Mouse (Mus musculus) embryonic facial prominence, embryonic 13.5 days (tissue): ENCODE measurements at regions not wholly inside any gene's neighbourhood (a gene's known extent, or its start where the extent isn't known, plus 50 kb on each side); places are given as distances from the start of the nearest gene placed in this dataset.

Source experiments
- ATAC-seq: fragments of 200-750 bp; cut with Nextera tagmentation; 2 replicates; pipeline ENCODE4 v1.8.0; 2017; ENCODE audit warnings: low read depth; ENCODE audit not compliant: insufficient number of reproducible peaks, insufficient read depth, low FRiP score, low TSS enrichment
- H3K27ac ChIP-seq: fragments of 300-500 bp; sonication (generic); 2 replicates; pipeline ENCODE4 v1.5.1; 2015; ENCODE audit warnings: moderate library complexity, mild to moderate bottlenecking, inconsistent platforms
- H3K27me3 ChIP-seq: fragments of 300-500 bp; sonication (generic); 2 replicates; pipeline ENCODE4 v1.6.1; 2015; ENCODE audit warnings: mild to moderate bottlenecking, inconsistent platforms
- H3K36me3 ChIP-seq: fragments of 300-500 bp; sonication (generic); 2 replicates; pipeline ENCODE4 v1.6.1; 2015; ENCODE audit warnings: mild to moderate bottlenecking, inconsistent platforms
- H3K4me1 ChIP-seq: fragments of 300-500 bp; sonication (generic); 2 replicates; pipeline ENCODE4 v1.6.1; 2015; ENCODE audit warnings: inconsistent platforms
- H3K4me2 ChIP-seq: fragments of 300-500 bp; sonication (generic); 2 replicates; pipeline ENCODE4 v1.6.1; 2015; ENCODE audit warnings: moderate library complexity, mild to moderate bottlenecking, inconsistent platforms
- H3K4me3 ChIP-seq: fragments of 300-500 bp; sonication (generic); 2 replicates; pipeline ENCODE4 v1.5.1; 2015; ENCODE audit warnings: mild to moderate bottlenecking, inconsistent platforms
- H3K9ac ChIP-seq: fragments of 300-500 bp; sonication (generic); 2 replicates; pipeline ENCODE4 v1.6.1; 2015; ENCODE audit warnings: mild to moderate bottlenecking, inconsistent platforms
- H3K9me3 ChIP-seq: fragments of 300-500 bp; sonication (generic); 2 replicates; pipeline ENCODE4 v1.6.1; 2016; ENCODE audit warnings: inconsistent platforms
- WGBS: fragments of 180-500 bp; shearing (Covaris S2); methylation state at CpG from one replicate; pipeline ENCODE4 v1.1.7; 2015; ENCODE audit warnings: mixed read lengths; 5-methylcytosine and 5-hydroxymethylcytosine counted together

GRCm38 (mm10) chr8:49312816-49313215 lies 469.1 kb upstream of the Tenm3 start:
- no peak overlapping the region for H3K27ac ChIP-seq

GRCm38 (mm10) chr8:49282401-49282800 lies 438.6 kb upstream of the Tenm3 start:
- Histone ChIP-seq H3K36me3 (no peaks in the 10 kb centered on the region), H3K9ac (no peak overlapping the region), H3K4me3 (no peak overlapping the region), H3K27ac (no peak overlapping the region), H3K27me3 (no peaks in the 10 kb centered on the region), H3K4me2 (no peak overlapping the region), H3K9me3 (no peaks in the 10 kb centered on the region), H3K4me1 (no peaks in the 10 kb centered on the region)
- ATAC-seq: no peak
- 36% methylated on average over 4 of the region's 4 CpGs for WGBS

More at GRCm38 (mm10) chr8:49312816-49313215, 469.1 kb upstream of the Tenm3 start:
- H3K4me1 ChIP-seq: no peaks in the 10 kb centered on the region
- no peaks in the 10 kb centered on the region for H3K36me3 ChIP-seq
- no peak overlapping the region for H3K4me2 ChIP-seq
- H3K9ac ChIP-seq: no peak overlapping the region
- no peaks in the 10 kb centered on the region for H3K27me3 ChIP-seq
- no peaks in the 10 kb centered on the region for H3K9me3 ChIP-seq
- ATAC-seq: no peak
- H3K4me3 ChIP-seq: no peak overlapping the region
- WGBS: 54% methylated on average over 5 of the region's 5 CpGs

GRCm38 (mm10) chr8:49281254-49281653 lies 437.5 kb upstream of the Tenm3 start:
- no peaks in the 10 kb centered on the region for H3K27me3 ChIP-seq
- H3K4me3 ChIP-seq: no peak overlapping the region
- no peaks in the 10 kb centered on the region for H3K9me3 ChIP-seq
- no peak overlapping the region for H3K9ac ChIP-seq
- WGBS: 62% methylated on average over 5 of the region's 5 CpGs
- no peaks in the 10 kb centered on the region for H3K4me1 ChIP-seq
- H3K27ac ChIP-seq: no peak overlapping the region
- no peak overlapping the region for H3K4me2 ChIP-seq
- no peak for ATAC-seq
- no peaks in the 10 kb centered on the region for H3K36me3 ChIP-seq

GRCm38 (mm10) chr8:49274031-49274430 lies 430.3 kb upstream of the Tenm3 start:
- Histone ChIP-seq H3K36me3 (no peaks in the 10 kb centered on the region), H3K4me1 (no peaks in the 10 kb centered on the region), H3K27ac (no peak overlapping the region), H3K27me3 (no peaks in the 10 kb centered on the region), H3K9me3 (no peaks in the 10 kb centered on the region), H3K9ac (no peak overlapping the region), H3K4me2 (no peak overlapping the region), H3K4me3 (no peak overlapping the region)
- ATAC-seq: no peak
- WGBS: 91% methylated on average over 4 of the region's 4 CpGs

GRCm38 (mm10) chr8:49273109-49273508 lies 429.4 kb upstream of the Tenm3 start:
- Histone ChIP-seq H3K4me2 (no peak overlapping the region), H3K9ac (no peak overlapping the region), H3K9me3 (no peaks in the 10 kb centered on the region), H3K27ac (no peak overlapping the region), H3K4me1 (no peaks in the 10 kb centered on the region), H3K27me3 (no peaks in the 10 kb centered on the region), H3K4me3 (no peak overlapping the region), H3K36me3 (no peaks in the 10 kb centered on the region)
- ATAC-seq: no peak
- WGBS: 94% methylated on average over 1 of the region's 1 CpGs

GRCm38 (mm10) chr8:49263416-49263815 lies 419.7 kb upstream of the Tenm3 start:
- Histone ChIP-seq H3K4me2 (no peak overlapping the region), H3K27me3 (no peaks in the 10 kb centered on the region), H3K36me3 (no peaks in the 10 kb centered on the region), H3K9ac (no peak overlapping the region), H3K27ac (no peak overlapping the region), H3K4me3 (no peak overlapping the region), H3K4me1 (no peaks in the 10 kb centered on the region), H3K9me3 (no peaks in the 10 kb centered on the region)
- ATAC-seq: no peak
- WGBS: 64% methylated on average over 6 of the region's 6 CpGs

- no peak overlapping the region for H3K27ac ChIP-seq
- no peak overlapping the region for H3K4me3 ChIP-seq
- H3K9me3 ChIP-seq: no peaks in the 10 kb centered on the region
- H3K36me3 ChIP-seq: no peaks in the 10 kb centered on the region
- WGBS: 33% methylated on average over 3 of the region's 3 CpGs
- no peak overlapping the region for H3K4me2 ChIP-seq
- no peak overlapping the region for H3K9ac ChIP-seq
- H3K27me3 ChIP-seq: no peaks in the 10 kb centered on the region
- no peaks in the 10 kb centered on the region for H3K4me1 ChIP-seq
- ATAC-seq: no peak
These were observed 419.0 kb upstream of the Tenm3 start for GRCm38 (mm10) chr8:49262797-49263196.

GRCm38 (mm10) chr8:49255954-49256353 lies 412.2 kb upstream of the Tenm3 start:
- no peaks in the 10 kb centered on the region for H3K36me3 ChIP-seq
- H3K9me3 ChIP-seq: no peaks in the 10 kb centered on the region
- no peak for ATAC-seq
- H3K4me1 ChIP-seq: no peaks in the 10 kb centered on the region
- no peak overlapping the region for H3K27ac ChIP-seq
- no peak overlapping the region for H3K4me2 ChIP-seq
- 39% methylated on average over 2 of the region's 2 CpGs for WGBS
- H3K9ac ChIP-seq: no peak overlapping the region
- no peak overlapping the region for H3K4me3 ChIP-seq
- H3K27me3 ChIP-seq: no peaks in the 10 kb centered on the region

GRCm38 (mm10) chr8:49254311-49254828 lies 410.6 kb upstream of the Tenm3 start:
- WGBS: 69% methylated on average over 3 of the region's 3 CpGs
- ATAC-seq: no peak
- H3K4me3 ChIP-seq: no peak overlapping the region
- H3K9ac ChIP-seq: no peak overlapping the region
- no peak overlapping the region for H3K27ac ChIP-seq
- H3K36me3 ChIP-seq: no peaks in the 10 kb centered on the region
- H3K4me1 ChIP-seq: no peaks in the 10 kb centered on the region
- H3K9me3 ChIP-seq: no peaks in the 10 kb centered on the region
- no peaks in the 10 kb centered on the region for H3K27me3 ChIP-seq
- H3K4me2 ChIP-seq: no peak overlapping the region

GRCm38 (mm10) chr8:49243002-49243401 lies 399.3 kb upstream of the Tenm3 start:
- H3K27ac ChIP-seq: no peak overlapping the region
- H3K9ac ChIP-seq: no peak overlapping the region
- H3K4me1 ChIP-seq: no peaks in the 10 kb centered on the region
- no peak overlapping the region for H3K4me2 ChIP-seq
- ATAC-seq: no peak
- H3K4me3 ChIP-seq: no peak overlapping the region
- H3K27me3 ChIP-seq: no peaks in the 10 kb centered on the region
- 58% methylated on average over 5 of the region's 5 CpGs for WGBS
- H3K36me3 ChIP-seq: no peaks in the 10 kb centered on the region
- H3K9me3 ChIP-seq: no peaks in the 10 kb centered on the region

GRCm38 (mm10) chr8:49236822-49237071 lies 393.0 kb upstream of the Tenm3 start:
- no peaks in the 10 kb centered on the region for H3K4me1 ChIP-seq
- no peak for ATAC-seq
- H3K4me2 ChIP-seq: no peak overlapping the region
- H3K9me3 ChIP-seq: no peaks in the 10 kb centered on the region
- no peak overlapping the region for H3K27ac ChIP-seq
- no peak overlapping the region for H3K4me3 ChIP-seq
- H3K27me3 ChIP-seq: no peaks in the 10 kb centered on the region
- H3K36me3 ChIP-seq: no peaks in the 10 kb centered on the region
- WGBS: 74% methylated on average over 4 of the region's 4 CpGs
- H3K9ac ChIP-seq: no peak overlapping the region

- Histone ChIP-seq H3K4me2 (no peak overlapping the region), H3K27ac (no peak overlapping the region), H3K36me3 (no peaks in the 10 kb centered on the region), H3K9me3 (no peaks in the 10 kb centered on the region), H3K27me3 (no peaks in the 10 kb centered on the region), H3K9ac (no peak overlapping the region), H3K4me1 (no peaks in the 10 kb centered on the region), H3K4me3 (no peak overlapping the region)
- ATAC-seq: no peak
- WGBS: 87% methylated on average over 7 of the region's 7 CpGs
These were observed 392.5 kb upstream of the Tenm3 start for GRCm38 (mm10) chr8:49236021-49236821.
